Mouse (Mus musculus): ENCODE measurements around the gene Zkscan2.

The Zkscan2 gene

GRCm38 (mm10) chr7:123500239-123501219 lies at the start of gene Zkscan2:
Gene Zkscan2 (minus strand): TSS chr7:123500449.
- DNase-seq = peak; percentile 94

- DNase-seq = no peak
These were observed 28.9 kb upstream of the Zkscan2 start for GRCm38 (mm10) chr7:123529190-123529589.

GRCm38 (mm10) chr7:123525761-123526160 lies 25.5 kb upstream of the Zkscan2 start:
- no peak for DNase-seq

- peak; percentile 90 for DNase-seq
These were observed 24.1 kb upstream of the Zkscan2 start for GRCm38 (mm10) chr7:123524218-123524861.

- no peak for DNase-seq
These were observed 7.7 kb upstream of the Zkscan2 start for GRCm38 (mm10) chr7:123507946-123508345.

GRCm38 (mm10) chr7:123503358-123503757 lies 3.1 kb upstream of the Zkscan2 start:
- DNase-seq = no peak

- no peak for DNase-seq
These were observed 589 bp downstream of the Zkscan2 start for GRCm38 (mm10) chr7:123499481-123500238.

- no peak for DNase-seq
These were observed 12.5 kb downstream of the Zkscan2 start for GRCm38 (mm10) chr7:123487703-123488102.

- no peak for DNase-seq
These were observed 32.3 kb downstream of the Zkscan2 start for GRCm38 (mm10) chr7:123467961-123468360.

GRCm38 (mm10) chr7:123465692-123466387 lies 34.4 kb downstream of the Zkscan2 start:
- DNase-seq = peak; percentile 81

GRCm38 (mm10) chr7:123463569-123463968 lies 36.7 kb downstream of the Zkscan2 start:
- DNase-seq = no peak

- DNase-seq = no peak
These were observed 38.2 kb downstream of the Zkscan2 start, which contains the start of gene Aqp8 for GRCm38 (mm10) chr7:123462070-123462501. Gene Aqp8 (plus strand): TSS chr7:123462291.

- DNase-seq = no peak
These were observed 38.9 kb downstream of the Zkscan2 start for GRCm38 (mm10) chr7:123461316-123461715.

GRCm38 (mm10) chr7:123459247-123459646 lies 41.0 kb downstream of the Zkscan2 start:
- DNase-seq = no peak

GRCm38 (mm10) chr7:123458309-123458708 lies 41.9 kb downstream of the Zkscan2 start:
- no peak for DNase-seq

- DNase-seq = no peak
These were observed 45.2 kb downstream of the Zkscan2 start for GRCm38 (mm10) chr7:123455088-123455487.

GRCm38 (mm10) chr7:123453066-123453465 lies 47.2 kb downstream of the Zkscan2 start:
- no peak for DNase-seq

- DNase-seq = no peak
These were observed 47.7 kb downstream of the Zkscan2 start for GRCm38 (mm10) chr7:123452551-123452950.

GRCm38 (mm10) chr7:123450515-123450914 lies 49.7 kb downstream of the Zkscan2 start:
- no peak for DNase-seq

GRCm38 (mm10) chr7:123449676-123450075 lies 50.6 kb downstream of the Zkscan2 start:
- DNase-seq = no peak

GRCm38 (mm10) chr7:123448794-123449193 lies 51.5 kb downstream of the Zkscan2 start:
- no peak for DNase-seq

GRCm38 (mm10) chr7:123442079-123442478 lies 58.2 kb downstream of the Zkscan2 start:
- DNase-seq = no peak
